ENCODE assay signal across 12 mouse cellular contexts in the genomic region with DNA sequence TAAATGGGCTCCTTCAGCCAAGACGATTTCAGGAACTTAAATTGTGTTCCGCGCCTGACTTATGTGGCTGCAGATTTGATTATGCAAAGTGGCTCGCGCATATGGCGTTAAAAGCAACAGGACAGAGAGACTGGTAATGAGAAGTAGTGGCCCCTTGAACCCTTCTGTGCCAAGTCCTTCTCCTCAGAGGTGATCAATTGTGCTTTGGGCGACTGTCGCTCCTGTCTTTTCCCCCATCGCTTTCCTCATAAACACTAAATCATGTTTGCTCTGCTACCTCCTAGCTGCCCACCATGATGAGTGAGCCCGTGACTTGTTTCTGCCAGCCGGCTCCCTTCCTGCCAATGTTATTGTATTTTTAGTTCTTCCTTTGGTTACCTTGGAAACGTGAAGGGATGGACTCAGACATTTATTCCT.
DNase-seq lines count a peak whose midpoint lies in the region; ATAC-seq and TF ChIP-seq lines count a peak whose summit lies in the region.
"Had no signal": no experiment of that assay in that cellular context is flagged by ENCODE, and none has a peak within 500 bp of the region (broad histone marks: within the 10 kb centered on the region; RNA-seq: fewer than 3 reads in every experiment).

No protein-coding gene starts in this region.

- peak; percentile 86 for ATAC-seq in forebrain, postnatal 0 days
- no peak for ATAC-seq in forebrain, embryonic 15.5 days (replicated peaks)
- ATAC-seq in activated CD4-positive, CD25-positive, alpha-beta regulatory T cell, adult 4 months, result no peak

- H3K4me3 ChIP-seq in forebrain, postnatal 0 days (ENCODE audit: low read depth, low read length), result no peak overlapping the region
- H3K4me3 ChIP-seq in forebrain, embryonic 15.5 days, result no peak overlapping the region
- H3K4me3 ChIP-seq: limb, embryonic 10.5 days; liver, embryonic 15.5 days had no signal

- H3K27me3 ChIP-seq in forebrain, postnatal 0 days (ENCODE audit: insufficient read depth, low read length), result no peaks in the 10 kb centered on the region
- no peaks in the 10 kb centered on the region for H3K27me3 ChIP-seq in forebrain, embryonic 15.5 days
- H3K27me3 ChIP-seq: liver, embryonic 15.5 days had no signal

- peaks cover 15% of the 10 kb centered on the region for H3K4me1 ChIP-seq in forebrain, postnatal 0 days (ENCODE audit: insufficient read depth)
- H3K4me1 ChIP-seq in forebrain, embryonic 15.5 days, result peaks cover 16% of the 10 kb centered on the region
- H3K4me1 ChIP-seq: liver, embryonic 15.5 days had no signal

- H3K27ac ChIP-seq in forebrain, postnatal 0 days (ENCODE audit: low read depth, low read length), result peak overlapping the region; percentile 40; the same call in 1 of the 2 replicates
- H3K27ac ChIP-seq in forebrain, embryonic 15.5 days (replicated peaks), result no peak overlapping the region
- H3K27ac ChIP-seq: limb, embryonic 10.5 days; liver, embryonic 15.5 days had no signal

- no peak for TF ChIP-seq CTCF in forebrain, postnatal 0 days (IDR thresholded peaks at IDR 0.05; ENCODE audit: low read depth)

- H3K9me3 ChIP-seq in forebrain, postnatal 0 days (ENCODE audit: low read length), result no peaks in the 10 kb centered on the region
- H3K9me3 ChIP-seq in forebrain, embryonic 15.5 days, result no peaks in the 10 kb centered on the region
- H3K9me3 ChIP-seq: limb, embryonic 10.5 days; liver, embryonic 15.5 days had no signal

- WGBS in forebrain, postnatal 0 days, result 49% methylated on average over 12 of the region's 12 CpGs
- 68% methylated on average over 12 of the region's 12 CpGs for WGBS in forebrain, embryonic 15.5 days

- no peaks in the 10 kb centered on the region for H3K36me3 ChIP-seq in forebrain, postnatal 0 days (ENCODE audit: insufficient read depth)
- H3K36me3 ChIP-seq in forebrain, embryonic 15.5 days, result no peaks in the 10 kb centered on the region
- H3K36me3 ChIP-seq: limb, embryonic 10.5 days; liver, embryonic 15.5 days had no signal

- peak overlapping the region; percentile 0; the same call in 1 of the 2 replicates for H3K4me2 ChIP-seq in forebrain, postnatal 0 days (ENCODE audit: low read depth)
- H3K4me2 ChIP-seq in forebrain, embryonic 15.5 days (replicated peaks), result no peak overlapping the region
- H3K4me2 ChIP-seq: liver, embryonic 15.5 days had no signal

- H3K9ac ChIP-seq in forebrain, postnatal 0 days, result no peak overlapping the region
- H3K9ac ChIP-seq in forebrain, embryonic 15.5 days (replicated peaks), result no peak overlapping the region
- H3K9ac ChIP-seq: liver, embryonic 15.5 days had no signal

- peak; percentile 78 for DNase-seq in forebrain, postnatal 0 days
- DNase-seq in brain, adult 2 months (ENCODE audit: low read depth, low spot score), result peak; percentile 84
- peak; percentile 63 for DNase-seq in layer of hippocampus, adult 11-12 months (ENCODE audit: low spot score)
- peak; percentile 30 to 69 for DNase-seq in left cerebral cortex, adult 8-10 months (ENCODE audit: low spot score in 2 of 2)
- no peak for DNase-seq in c-Kit-positive CD71-positive TER-119-positive erythroid progenitor cells, embryonic 14.5 days (ENCODE audit: low spot score)
- DNase-seq in B cell, adult 2 months, result no peak
- DNase-seq: gastrocnemius, postnatal 36 days; thymus, postnatal 4 days had no signal

Comparison
In these comparisons a context has a peak if more than half of its experiments do, and no peak if none do; other contexts are left out.
1. DNase-seq: peak in forebrain, postnatal 0 days (single experiment), brain, adult 2 months (single experiment), layer of hippocampus, adult 11-12 months (single experiment) and left cerebral cortex, adult 8-10 months (2 of 2); none in c-Kit-positive CD71-positive TER-119-positive erythroid progenitor cells, embryonic 14.5 days (single experiment) and B cell, adult 2 months (0 of 2).